8 mouse cellular contexts compared by ENCODE assay signal in genomic region chr9:26733986-26734385, GRCm38 (mm10). TPM values are rescaled to one million over a fixed set of nuclear protein-coding genes. Genes with fewer than 3 reads are reported as not detected.
A peak's percentile ranks its signal among the peaks of the same experiment; 100 is the strongest.
DNase-seq lines count a peak whose midpoint lies in the region; TF ChIP-seq lines count a peak whose summit lies in the region.

No protein-coding gene starts in this region.

- intact Hi-C loops in left cerebral cortex, postnatal 36 days (cut with DNase I): loop anchor here (2.0 kb wide), 1 partner anchor 99 kb away; no protein-coding TSS in a partner anchor

- 0% methylated on average over 37 of the region's 37 CpGs for WGBS in olfactory bulb, adult 2 months
- 9% methylated on average over 36 of the region's 37 CpGs for WGBS in thymus, adult 2 months

- TF ChIP-seq POLR2A in olfactory bulb, adult 2 months (IDR thresholded peaks at IDR 0.05; ENCODE audit: insufficient read depth, low read depth, low read length): no peak
- TF ChIP-seq POLR2A in thymus, adult 2 months (IDR thresholded peaks at IDR 0.05; ENCODE audit: control insufficient read depth, extremely low read depth, insufficient read depth, low read length, poor library complexity): no peak

- peak overlapping the region; percentile 66 for H3K27ac ChIP-seq in olfactory bulb, adult 2 months (ENCODE audit: insufficient read depth, low read depth, low read length)
- H3K27ac ChIP-seq in thymus, adult 2 months (ENCODE audit: control insufficient read depth, insufficient read depth, low read length): no peak overlapping the region

- no peaks in the 10 kb centered on the region; the same call in 1 of the 2 replicates for H3K27me3 ChIP-seq in thymus, adult 2 months (ENCODE audit: control insufficient read depth, insufficient read depth, low read length)

- no peak for TF ChIP-seq CTCF in olfactory bulb, adult 2 months (IDR thresholded peaks at IDR 0.05; ENCODE audit: insufficient read depth, low read depth, low read length)
- TF ChIP-seq CTCF in thymus, adult 2 months (IDR thresholded peaks at IDR 0.05; ENCODE audit: borderline replicate concordance, control insufficient read depth, extremely low read depth, insufficient read depth, low read length, poor library complexity): no peak

- no peaks in the 10 kb centered on the region for H3K36me3 ChIP-seq in thymus, adult 2 months (ENCODE audit: control insufficient read depth, insufficient read depth, low read length)

- peaks cover 9% of the 10 kb centered on the region for H3K4me1 ChIP-seq in olfactory bulb, adult 2 months (ENCODE audit: control insufficient read depth, insufficient read depth, low read length)
- H3K4me1 ChIP-seq in thymus, adult 2 months (replicated peaks; ENCODE audit: control insufficient read depth, insufficient read depth, low read length): no peaks in the 10 kb centered on the region

- peak overlapping the region; percentile 83 for H3K4me3 ChIP-seq in olfactory bulb, adult 2 months (ENCODE audit: insufficient read depth, low read depth, low read length)
- H3K4me3 ChIP-seq in thymus, adult 2 months (ENCODE audit: control insufficient read depth, insufficient read depth, low read length): no peak overlapping the region

- peak; percentile 44 for DNase-seq in embryo, embryonic 10.5 days (ENCODE audit: low spot score)
- no peak for DNase-seq in embryo, embryonic 11 days
- DNase-seq in right cerebral cortex, adult 2 months (ENCODE audit: low spot score in 2 of 2): peak; percentile 44 to 66
- DNase-seq in right cerebral cortex, adult 18-20 months: no peak
- DNase-seq in left cerebral cortex, postnatal 36 days (ENCODE audit: low spot score in 2 of 2): peak; percentile 28 to 54
- no peak for DNase-seq in urinary bladder, postnatal 10 days (ENCODE audit: low spot score)
- no peak for DNase-seq in thymus, adult 2 months

RNA-seq across cellular contexts. Expression of gene B3gat1, which starts 0.5 kb away (rescaled TPM):
- 100 to 1,000 TPM; 210 to 227 TPM for total RNA-seq in left cerebral cortex, postnatal 36 days (2021)
- not detected in 2 replicates for polyA plus RNA-seq in olfactory bulb, adult 2 months (2012; ENCODE audit: insufficient read depth, insufficient read length, low replicate concordance, missing spikeins)
- 0.05 and 0.19 TPM in 2 replicates for polyA plus RNA-seq in thymus, adult 2 months (2012; rRNA removed)

Comparison
In these comparisons a context has a peak if more than half of its experiments do, and no peak if none do; other contexts are left out.
1. DNase-seq: peak in embryo, embryonic 10.5 days (single experiment), right cerebral cortex, adult 2 months (2 of 2) and left cerebral cortex, postnatal 36 days (2 of 2); none in embryo, embryonic 11 days (single experiment), right cerebral cortex, adult 18-20 months (single experiment), urinary bladder, postnatal 10 days (single experiment) and thymus, adult 2 months (single experiment).